In genomic region chr2:129236526-129236925, GRCm38 (mm10) we compare ENCODE assay signal across 23 mouse cellular contexts. TPM values are rescaled to one million over a fixed set of nuclear protein-coding genes. Genes with fewer than 3 reads are reported as not detected.
DNase-seq lines count a peak whose midpoint lies in the region; ATAC-seq and TF ChIP-seq lines count a peak whose summit lies in the region.
"Had no signal": no experiment of that assay in that cellular context is flagged by ENCODE, and none has a peak within 500 bp of the region (broad histone marks: within the 10 kb centered on the region; RNA-seq: fewer than 3 reads in every experiment).

No protein-coding gene starts in this region.

- no peak for TF ChIP-seq POLR2A in ES-Bruce4 (IDR thresholded peaks at IDR 0.05; ENCODE audit: insufficient read depth, low read length)

- no peak overlapping the region for H3K27ac ChIP-seq in liver, embryonic 11.5 days (ENCODE audit: low read depth, low read length)
- H3K27ac ChIP-seq in ES-Bruce4 (ENCODE audit: insufficient read depth, low read length) = peak overlapping the region; percentile 33
- H3K27ac ChIP-seq: forebrain, embryonic 10.5 days; forebrain, embryonic 13.5 days; heart, embryonic 13.5 days; hindbrain, embryonic 12.5 days; hindbrain, embryonic 15.5 days had no signal

- H3K4me3 ChIP-seq in liver, embryonic 11.5 days (ENCODE audit: low read depth, low read length) = no peak overlapping the region
- no peak overlapping the region for H3K4me3 ChIP-seq in ES-Bruce4 (ENCODE audit: low read depth, low read length)
- H3K4me3 ChIP-seq: forebrain, embryonic 10.5 days; forebrain, embryonic 13.5 days; heart, embryonic 13.5 days; hindbrain, embryonic 12.5 days; hindbrain, embryonic 15.5 days had no signal

- H3K4me2 ChIP-seq in liver, embryonic 11.5 days = no peak overlapping the region
- H3K4me2 ChIP-seq: forebrain, embryonic 13.5 days; heart, embryonic 13.5 days; hindbrain, embryonic 12.5 days; hindbrain, embryonic 15.5 days had no signal

- no peak for DNase-seq in liver, embryonic 11.5 days (ENCODE audit: low spot score)
- DNase-seq in liver (no peak), ES-CJ7 (ENCODE audit: low read depth, low spot score) (peak; percentile 42), ZHBTc4 (ENCODE audit: low read depth, low spot score) (peak; percentile 53)
- no peak for DNase-seq in adrenal gland, postnatal 25 days
- no peak for DNase-seq in urinary bladder, adult 2 months (ENCODE audit: low spot score)
- DNase-seq: adrenal gland, adult 2 months; adrenal gland, postnatal 36 days; cerebellum, adult 18-20 months; cerebellum, adult 9-10 months; cerebellum, postnatal 14 days; gastrocnemius, postnatal 10 days; gastrocnemius, postnatal 36 days; heart, postnatal 14 days had no signal

- TF ChIP-seq EP300 in ES-Bruce4 (IDR thresholded peaks at IDR 0.05; ENCODE audit: insufficient read depth, low read depth, low read length) = no peak

- peak overlapping the region; percentile 18; the same call in 1 of the 2 replicates for H3K9ac ChIP-seq in liver, embryonic 11.5 days (ENCODE audit: low read depth, low read length)
- no peak overlapping the region for H3K9ac ChIP-seq in ES-Bruce4 (ENCODE audit: low read depth, poor library complexity, severe bottlenecking)
- H3K9ac ChIP-seq: forebrain, embryonic 13.5 days; heart, embryonic 13.5 days; hindbrain, embryonic 12.5 days; hindbrain, embryonic 15.5 days had no signal

- TF ChIP-seq CTCF in ES-Bruce4 (IDR thresholded peaks at IDR 0.05; ENCODE audit: low read depth, low read length) = no peak

- ATAC-seq in liver, embryonic 11.5 days (replicated peaks; ENCODE audit: low FRiP score) = no peak
- no peak for ATAC-seq in activated CD4-positive, CD25-positive, alpha-beta regulatory T cell, adult 4 months
- ATAC-seq: CD4-positive, CD25-positive, alpha-beta regulatory T cell, adult 4 months; forebrain, embryonic 13.5 days; forebrain, embryonic 16.5 days had no signal

- H3K9me3 ChIP-seq in liver, embryonic 11.5 days (ENCODE audit: control insufficient read depth, low read length) = no peaks in the 10 kb centered on the region
- H3K9me3 ChIP-seq in ES-Bruce4 (replicated peaks; ENCODE audit: control insufficient read depth, insufficient read depth, low read length, poor library complexity, severe bottlenecking) = no peaks in the 10 kb centered on the region
- H3K9me3 ChIP-seq: forebrain, embryonic 10.5 days; forebrain, embryonic 13.5 days; hindbrain, embryonic 12.5 days; hindbrain, embryonic 15.5 days had no signal

- 83% methylated on average over 4 of the region's 4 CpGs for WGBS in liver, embryonic 11.5 days

- H3K27me3 ChIP-seq in liver, embryonic 11.5 days (replicated peaks; ENCODE audit: control insufficient read depth, insufficient read depth, low read length) = no peaks in the 10 kb centered on the region
- H3K27me3 ChIP-seq in ES-Bruce4 (ENCODE audit: control insufficient read depth, insufficient read depth, low read length, poor library complexity, severe bottlenecking) = no peaks in the 10 kb centered on the region
- H3K27me3 ChIP-seq: forebrain, embryonic 13.5 days; heart, embryonic 13.5 days; hindbrain, embryonic 12.5 days; hindbrain, embryonic 15.5 days had no signal

- H3K4me1 ChIP-seq in liver, embryonic 11.5 days (replicated peaks; ENCODE audit: control insufficient read depth, insufficient read depth, low read length) = peaks cover 34% of the 10 kb centered on the region
- peaks cover 8% of the 10 kb centered on the region for H3K4me1 ChIP-seq in ES-Bruce4 (ENCODE audit: control insufficient read depth, insufficient read depth, low read length)
- H3K4me1 ChIP-seq: forebrain, embryonic 13.5 days; hindbrain, embryonic 15.5 days had no signal

- H3K36me3 ChIP-seq in liver, embryonic 11.5 days (ENCODE audit: control insufficient read depth, insufficient read depth, low read length) = no peaks in the 10 kb centered on the region
- H3K36me3 ChIP-seq in ES-Bruce4 (ENCODE audit: control insufficient read depth, insufficient read depth, low read length, poor library complexity, severe bottlenecking) = no peaks in the 10 kb centered on the region
- H3K36me3 ChIP-seq: forebrain, embryonic 10.5 days; heart, embryonic 13.5 days; hindbrain, embryonic 12.5 days; hindbrain, embryonic 15.5 days had no signal

RNA-seq across cellular contexts. Expression of gene Slc20a1, which starts 38.0 kb away (rescaled TPM):
- 69.5 and 71.8 TPM in 2 replicates for polyA plus RNA-seq in liver, embryonic 11.5 days (2014; fragmentation: Nextera tagmentation; extraction: Ambion mirVana)
- polyA plus RNA-seq in ES-Bruce4 (2011; ENCODE audit: insufficient read depth, insufficient read length, low read depth, missing spikeins) = 224 and 225 TPM in 2 replicates
- 18.0 and 21.1 TPM in 2 replicates for total RNA-seq in adrenal gland, postnatal 25 days (2021)
- polyA plus RNA-seq in urinary bladder, adult 2 months (2012; rRNA removed) = 26.0 and 34.4 TPM in 2 replicates
- polyA plus RNA-seq in activated CD4-positive, CD25-positive, alpha-beta regulatory T cell, adult 4 months (2017; shearing (Covaris generic)) = 10 to 100 TPM; 68.0 to 74.3 TPM

Comparison
In these comparisons a context has a peak if more than half of its experiments do, and no peak if none do; other contexts are left out.
1. DNase-seq: peak in ES-CJ7 (single experiment) and ZHBTc4 (single experiment); none in liver, embryonic 11.5 days (single experiment), liver (single experiment), adrenal gland, postnatal 25 days (single experiment) and urinary bladder, adult 2 months (single experiment).